Mouse (Mus musculus): ENCODE results near the gene Smim4.

GRCm38 (mm10) chr14:31165991-31166630, 37.4 kb upstream of the Smim4 start:
- TF ChIP-seq CTCF (IDR thresholded peaks at IDR 0.05; ENCODE audit: borderline replicate concordance, control insufficient read depth, extremely low read depth, insufficient read depth, low read length, poor library complexity) (no peak), POLR2A (IDR thresholded peaks at IDR 0.05; ENCODE audit: control insufficient read depth, extremely low read depth, insufficient read depth, low read length, poor library complexity) (no peak)

Data from thymus, adult 2 months (tissue).